Mouse (Mus musculus) ovary, postnatal 36 days (tissue): Measurements from ENCODE around the gene Rimklb.

Experiments
- DNase-seq: peaks from one replicate; pipeline ENCODE4 v3.0.0; 2022; ENCODE audit warnings: low spot score, mixed read lengths

Gene Rimklb

DNA sequence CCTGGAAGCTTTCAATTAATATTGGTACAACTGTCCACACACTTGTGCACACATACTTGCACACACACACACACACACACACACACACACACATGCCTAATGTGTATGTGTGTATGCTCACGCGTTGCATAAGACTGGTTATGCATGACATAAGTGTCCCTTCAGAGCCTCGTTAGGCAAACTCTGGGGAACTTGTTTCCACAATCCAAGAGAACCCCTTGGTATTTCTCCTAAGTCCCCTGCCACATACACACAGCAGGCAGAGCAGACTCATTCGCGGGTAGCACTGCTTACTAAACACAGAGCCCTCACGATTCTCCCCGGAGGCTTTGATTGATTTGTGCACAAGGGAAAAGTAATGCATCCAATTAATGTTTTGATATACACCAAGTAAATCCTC, 81.5 kb downstream of the Rimklb start:
- no peak for DNase-seq

DNA sequence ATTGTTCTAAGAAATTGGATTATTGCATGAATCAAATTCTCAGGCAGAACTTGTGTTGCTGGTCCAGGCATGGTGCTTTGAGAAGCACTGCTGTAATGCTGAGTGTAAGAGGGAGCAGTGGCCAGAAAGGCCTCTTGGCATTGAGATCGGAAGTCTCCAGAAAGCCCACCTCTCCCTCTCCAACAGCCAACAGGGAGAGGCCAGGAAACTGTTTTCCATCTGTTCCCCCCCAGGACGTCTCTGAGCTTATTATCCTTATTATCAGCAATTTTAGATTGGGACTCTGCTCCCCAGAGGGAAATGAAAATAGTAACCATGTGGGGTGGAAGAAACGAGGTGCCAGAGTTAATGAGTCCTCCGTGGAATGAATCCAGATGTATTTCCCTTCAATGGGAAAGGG, 82.2 kb downstream of the Rimklb start:
- DNase-seq = no peak

DNA sequence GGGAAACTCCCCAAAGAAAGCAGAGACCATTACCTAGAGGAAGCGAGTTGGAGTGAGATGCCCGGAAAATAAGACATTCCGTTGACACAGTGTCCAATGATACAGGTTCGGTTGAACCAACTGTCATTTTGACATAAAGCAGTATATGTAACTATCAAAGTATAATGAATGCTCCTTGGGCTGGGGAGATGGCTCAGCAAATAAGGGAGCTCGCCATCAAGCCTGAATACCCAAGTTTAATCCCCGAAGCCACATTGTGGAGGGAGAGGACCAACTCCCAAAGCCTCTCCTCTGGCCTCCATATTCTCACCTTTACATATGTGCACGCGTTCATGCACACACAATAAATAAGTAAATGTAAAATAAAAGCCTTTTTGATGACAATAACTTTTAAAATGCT, 87.3 kb downstream of the Rimklb start:
- DNase-seq = no peak

DNA sequence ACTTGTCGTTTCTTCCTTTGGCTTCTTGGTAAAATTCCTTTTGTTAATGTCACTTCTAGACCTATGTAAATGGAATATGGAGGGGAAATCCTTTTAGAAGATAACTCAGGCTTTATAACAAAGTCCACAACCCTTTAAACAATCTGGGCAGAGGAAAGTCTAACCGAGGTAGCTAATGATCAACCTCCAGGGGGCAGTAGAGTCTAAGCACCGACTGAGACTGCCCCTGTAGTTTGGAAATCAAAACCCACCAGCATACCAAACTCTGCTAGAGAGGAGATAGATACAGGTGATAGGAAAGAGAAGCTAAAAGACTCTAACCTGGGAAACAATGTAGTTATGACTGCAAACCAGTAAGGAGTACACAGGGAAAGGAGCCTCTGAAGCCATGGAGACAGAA, 96.3 kb downstream of the Rimklb start:
- no peak for DNase-seq

DNA sequence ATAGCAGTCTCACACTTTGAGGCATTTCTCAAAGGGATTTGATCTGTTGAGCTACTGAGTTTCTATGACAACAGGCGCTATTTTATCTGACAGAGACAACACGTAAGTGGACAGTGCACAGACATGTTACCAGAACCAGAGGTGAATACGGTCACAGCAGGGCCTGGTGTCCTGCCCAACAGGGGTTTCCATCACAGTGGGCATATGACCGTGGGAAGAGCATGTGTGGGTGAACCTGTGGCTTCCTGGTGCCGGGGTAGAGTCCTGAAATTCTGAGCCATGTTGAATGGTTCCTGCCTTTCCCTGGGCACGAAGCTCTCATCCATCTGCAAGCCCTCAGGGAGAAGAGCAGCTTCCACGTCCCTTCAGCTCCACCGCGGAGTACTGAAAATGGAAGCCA, 98.3 kb downstream of the Rimklb start:
- no peak for DNase-seq
